Mouse (Mus musculus) midbrain, embryonic 11.5 days (tissue): Measurements from ENCODE around the gene Ehbp1. TPM values are rescaled to one million over a fixed set of nuclear protein-coding genes. Genes with fewer than 3 reads are reported as not detected.

ENCODE experiments used
- ATAC-seq: fragments of 200-750 bp; cut with Nextera tagmentation; 2 replicates; pipeline ENCODE4 v1.8.0; 2017; ENCODE audit warnings: moderate TSS enrichment, moderate library complexity; ENCODE audit not compliant: low FRiP score
- DNase-seq: peaks from one replicate; pipeline ENCODE4 v3.0.0; 2015; ENCODE audit warnings: low spot score; ENCODE audit errors: missing footprints
- H3K27ac ChIP-seq: fragments of 300-500 bp; sonication (generic); 2 replicates; pipeline ENCODE4 v1.5.1; 2014; ENCODE audit warnings: low read depth, low read length
- H3K27me3 ChIP-seq: fragments of 300-500 bp; sonication (generic); 2 replicates; pipeline ENCODE4 v1.6.1; 2014; ENCODE audit warnings: mild to moderate bottlenecking, low read length, moderate library complexity, mixed read lengths; ENCODE audit not compliant: control insufficient read depth, insufficient read depth
- H3K36me3 ChIP-seq: fragments of 300-500 bp; sonication (generic); 2 replicates; pipeline ENCODE4 v1.6.1; 2014; ENCODE audit warnings: mild to moderate bottlenecking, low read length, moderate library complexity, mixed read lengths; ENCODE audit not compliant: control insufficient read depth, insufficient read depth
- H3K4me1 ChIP-seq: fragments of 300-500 bp; sonication (generic); 2 replicates; pipeline ENCODE4 v1.6.1; 2014; ENCODE audit warnings: low read length; ENCODE audit not compliant: control insufficient read depth, insufficient read depth
- H3K4me2 ChIP-seq: fragments of 300-500 bp; sonication (generic); 2 replicates; pipeline ENCODE4 v1.6.1; 2014; ENCODE audit warnings: mild to moderate bottlenecking, moderate library complexity
- H3K4me3 ChIP-seq: fragments of 300-500 bp; sonication (generic); 2 replicates; pipeline ENCODE4 v1.5.1; 2014; ENCODE audit warnings: low read depth, low read length
- H3K9ac ChIP-seq: fragments of 300-500 bp; sonication (generic); 2 replicates; pipeline ENCODE4 v1.6.1; 2014; ENCODE audit warnings: low read length
- H3K9me3 ChIP-seq: fragments of 300-500 bp; sonication (generic); 2 replicates; pipeline ENCODE4 v1.6.1; 2016; ENCODE audit warnings: low read length; ENCODE audit not compliant: control insufficient read depth
- WGBS: fragments of 180-500 bp; shearing (Covaris S2); extraction: QIAGEN DNeasy Blood & Tissue Kit; methylation state at CpG from one replicate; pipeline ENCODE4 v1.1.7; 2014; 5-methylcytosine and 5-hydroxymethylcytosine counted together
- polyA plus RNA-seq: library from polyadenylated mRNA; unstranded; fragments of >200 nt; fragmentation: Nextera tagmentation; extraction: Ambion mirVana; gene quantifications from 2 replicates; pipeline ENCODE4 v1.2.1, GENCODE M21; 2014

Ehbp1 gene
- polyA plus RNA-seq, 1 experiment from 2014 or later = 17.1 TPM

DNA sequence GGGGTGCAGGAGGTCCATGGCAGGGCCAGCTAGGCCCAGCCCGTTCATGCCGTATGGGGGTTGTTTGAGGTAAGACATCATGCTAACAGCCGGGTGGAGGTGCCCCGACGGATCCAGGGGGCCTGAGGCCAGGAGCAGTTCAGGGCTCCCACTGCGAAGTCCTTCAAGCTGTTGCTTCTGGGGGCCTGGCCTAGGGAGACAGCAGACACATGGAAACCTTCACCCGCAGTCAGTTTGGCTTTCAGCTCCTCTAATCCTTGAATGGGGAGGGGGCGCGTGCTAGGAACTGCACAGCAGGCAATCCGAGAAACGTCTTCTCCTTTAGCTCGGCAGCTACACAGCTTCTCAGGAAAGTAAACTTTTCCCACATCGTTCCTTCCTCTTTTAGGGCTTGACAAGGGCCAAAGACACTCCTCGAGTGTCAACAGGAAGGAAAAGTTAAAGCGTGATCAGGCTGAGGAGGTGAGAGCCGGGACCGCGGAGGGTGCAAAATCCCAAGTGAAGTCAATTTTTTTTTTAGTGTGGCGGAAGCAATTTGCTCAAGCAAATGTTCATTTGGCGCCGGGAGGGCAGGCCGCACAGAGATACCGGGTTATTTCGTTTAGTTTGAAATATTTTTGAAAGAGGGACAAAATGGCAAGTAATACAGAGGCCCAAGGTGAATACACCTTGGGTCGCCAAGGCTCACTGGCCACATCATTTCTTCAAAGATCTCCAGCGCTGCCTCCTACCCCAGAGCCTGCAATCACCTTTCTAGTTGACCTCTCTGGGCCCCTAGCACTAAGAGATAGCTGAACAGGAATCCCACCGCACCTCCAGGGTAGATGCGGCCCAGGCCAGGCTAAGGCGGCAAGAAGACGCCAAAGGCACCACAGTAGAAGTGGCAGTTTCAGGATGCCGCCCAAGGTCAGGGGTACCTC lies 342.4 kb downstream of the Ehbp1 start:
- ATAC-seq (no peak), DNase-seq (peak; percentile 97)
- H3K27ac ChIP-seq = peak overlapping the region; percentile 96
- H3K36me3 ChIP-seq = peaks cover 6% of the 10 kb centered on the region; the same call in 1 of the 2 replicates
- peak overlapping the region; percentile 97 for H3K9ac ChIP-seq
- no peaks in the 10 kb centered on the region for H3K27me3 ChIP-seq
- H3K4me2 ChIP-seq = peak overlapping the region; percentile 81
- peaks cover 26% of the 10 kb centered on the region for H3K4me1 ChIP-seq
- under 1% methylated on average over 31 of the region's 31 CpGs for WGBS
- peak overlapping the region; percentile 89 for H3K4me3 ChIP-seq
- H3K9me3 ChIP-seq = no peaks in the 10 kb centered on the region

DNA sequence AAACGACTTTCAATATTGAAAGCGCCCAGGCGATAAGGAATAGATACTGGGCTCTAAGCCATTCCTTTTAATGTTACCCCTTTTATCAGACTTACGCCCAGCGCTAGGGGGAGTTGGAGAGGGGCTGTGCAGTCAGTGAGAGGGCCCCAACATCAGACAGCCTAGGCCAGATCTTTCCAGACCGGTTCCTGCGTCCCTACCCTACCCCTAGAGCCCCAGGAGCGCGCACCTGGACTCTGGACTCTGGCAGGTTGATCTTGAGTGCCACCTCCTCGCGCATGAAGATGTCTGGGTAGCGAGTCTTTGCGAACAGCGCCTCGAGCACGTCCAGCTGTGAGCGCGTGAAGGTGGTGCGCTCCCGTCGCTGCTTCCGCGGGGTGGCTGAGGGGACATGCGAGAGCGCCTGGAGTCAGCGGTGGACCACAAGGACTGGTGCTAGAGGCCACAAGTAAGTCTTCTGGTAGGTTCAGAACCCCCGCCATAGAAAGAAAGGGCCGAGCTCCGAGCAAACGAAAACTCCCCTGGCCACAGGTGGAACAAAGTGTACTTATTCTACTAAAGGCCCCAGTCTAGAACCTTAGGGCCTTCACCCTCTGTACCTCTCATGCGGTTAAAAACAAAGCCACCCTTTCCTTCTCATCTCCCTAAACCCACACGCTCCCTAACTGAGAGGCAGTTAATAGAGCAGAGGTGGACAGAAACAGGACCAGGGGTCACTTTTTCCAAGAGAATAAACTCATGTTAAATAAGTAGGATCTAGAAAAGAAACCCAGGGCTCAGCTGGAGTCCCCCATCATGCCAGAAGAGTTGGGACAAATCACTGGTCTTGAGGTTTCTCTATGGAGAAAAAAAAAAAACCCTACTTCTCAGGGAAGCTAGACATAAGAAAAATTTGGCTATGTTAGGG lies 343.7 kb downstream of the Ehbp1 start:
- ATAC-seq (no peak), DNase-seq (peak; percentile 96)
- Histone ChIP-seq H3K4me3 (peak overlapping the region; percentile 89), H3K27ac (peak overlapping the region; percentile 86), H3K9me3 (no peaks in the 10 kb centered on the region), H3K27me3 (peaks cover 3% of the 10 kb centered on the region; the same call in 1 of the 2 replicates), H3K36me3 (peaks cover 6% of the 10 kb centered on the region; the same call in 1 of the 2 replicates), H3K4me2 (peak overlapping the region; percentile 81), H3K4me1 (peaks cover 30% of the 10 kb centered on the region), H3K9ac (peak overlapping the region; percentile 97)
- WGBS = 4% methylated on average over 32 of the region's 32 CpGs

DNA sequence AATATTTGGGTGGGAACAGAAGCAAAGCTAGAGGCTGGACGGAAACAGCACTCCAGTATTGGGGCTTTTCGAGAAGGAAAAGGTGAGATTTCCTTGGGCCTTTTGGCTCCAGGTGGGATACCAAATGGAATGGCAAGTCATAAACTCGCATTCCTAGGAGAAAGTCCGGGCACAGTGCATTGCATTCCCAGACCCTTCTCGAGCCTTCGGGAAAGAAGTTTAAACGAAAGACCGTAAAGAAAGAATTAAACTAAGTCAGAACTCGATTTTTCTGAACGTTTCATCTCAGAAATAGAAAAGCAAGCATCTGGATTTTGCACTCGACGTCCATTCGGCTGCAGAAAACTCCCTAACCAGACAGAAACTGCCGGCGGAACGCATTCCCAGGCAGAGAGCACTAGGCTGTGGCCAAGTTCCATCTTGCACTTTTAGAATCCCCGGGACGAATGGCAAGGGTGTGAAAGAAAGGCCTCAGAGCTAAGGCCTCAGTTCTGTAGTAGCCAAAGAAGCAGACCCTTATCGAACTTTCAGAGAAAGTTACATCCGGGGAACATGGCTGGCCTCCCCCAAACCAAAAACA lies 344.4 kb downstream of the Ehbp1 start:
- WGBS = 1% methylated on average over 20 of the region's 20 CpGs
- peaks cover 36% of the 10 kb centered on the region for H3K4me1 ChIP-seq
- H3K9me3 ChIP-seq = no peaks in the 10 kb centered on the region
- H3K27me3 ChIP-seq = peaks cover 7% of the 10 kb centered on the region
- no peak for ATAC-seq
- H3K27ac ChIP-seq = peak overlapping the region; percentile 86
- H3K36me3 ChIP-seq = peaks cover 6% of the 10 kb centered on the region; the same call in 1 of the 2 replicates
- peak overlapping the region; percentile 81 for H3K4me2 ChIP-seq
- H3K4me3 ChIP-seq = peak overlapping the region; percentile 89
- H3K9ac ChIP-seq = peak overlapping the region; percentile 97
- DNase-seq = peak; percentile 98

DNA sequence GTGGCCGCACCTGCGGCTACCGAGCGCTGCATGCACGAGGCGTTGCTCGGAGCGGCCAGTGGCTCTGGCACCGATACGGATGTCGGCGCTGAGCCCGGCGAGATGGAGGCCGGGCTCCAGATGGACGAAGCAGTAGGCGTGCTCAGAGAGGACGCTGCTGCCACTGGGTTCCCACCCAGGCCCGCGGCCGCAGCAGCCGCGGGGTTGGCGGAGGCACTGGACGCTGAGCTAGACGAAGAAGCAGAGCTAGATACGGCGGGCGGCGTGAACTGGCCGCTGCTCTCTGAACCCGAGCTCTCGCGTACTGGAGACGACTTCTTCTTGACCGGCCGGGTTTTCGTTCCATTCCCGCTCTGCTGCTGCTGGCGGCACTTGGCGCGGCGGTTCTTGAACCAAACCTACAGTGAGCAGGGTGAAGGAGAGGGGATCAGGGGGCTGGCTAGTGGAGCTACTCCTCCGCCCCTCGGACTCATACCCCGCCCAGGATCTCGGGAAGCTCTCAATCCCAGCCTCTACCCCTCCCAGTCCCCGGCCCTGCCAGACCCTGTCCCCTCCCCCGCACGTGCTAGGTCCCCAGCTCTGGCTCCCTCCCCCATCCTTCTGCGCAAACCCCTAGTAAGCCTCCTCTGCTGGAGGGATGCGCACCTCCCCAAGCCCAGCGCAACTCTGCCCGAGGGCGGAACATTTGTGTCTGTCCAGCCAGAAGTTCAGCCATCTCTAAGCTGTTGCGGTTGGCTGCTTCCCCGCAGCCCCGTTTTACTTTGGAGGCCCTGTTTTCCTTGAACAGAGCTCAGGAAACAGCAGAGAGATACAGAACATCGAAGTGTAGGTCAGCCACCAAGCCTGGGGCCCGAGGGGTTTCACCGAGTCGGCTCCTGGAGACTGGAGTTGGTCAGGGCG lies 345.2 kb downstream of the Ehbp1 start:
- peak overlapping the region; percentile 97 for H3K9ac ChIP-seq
- peaks cover 37% of the 10 kb centered on the region for H3K4me1 ChIP-seq
- peak overlapping the region; percentile 86 for H3K27ac ChIP-seq
- no peaks in the 10 kb centered on the region for H3K9me3 ChIP-seq
- ATAC-seq (peak; percentile 72), DNase-seq (peak; percentile 98)
- peaks cover 6% of the 10 kb centered on the region; the same call in 1 of the 2 replicates for H3K36me3 ChIP-seq
- H3K27me3 ChIP-seq = peaks cover 8% of the 10 kb centered on the region
- H3K4me2 ChIP-seq = peak overlapping the region; percentile 81
- peak overlapping the region; percentile 89 for H3K4me3 ChIP-seq
- WGBS = under 1% methylated on average over 58 of the region's 63 CpGs

DNA sequence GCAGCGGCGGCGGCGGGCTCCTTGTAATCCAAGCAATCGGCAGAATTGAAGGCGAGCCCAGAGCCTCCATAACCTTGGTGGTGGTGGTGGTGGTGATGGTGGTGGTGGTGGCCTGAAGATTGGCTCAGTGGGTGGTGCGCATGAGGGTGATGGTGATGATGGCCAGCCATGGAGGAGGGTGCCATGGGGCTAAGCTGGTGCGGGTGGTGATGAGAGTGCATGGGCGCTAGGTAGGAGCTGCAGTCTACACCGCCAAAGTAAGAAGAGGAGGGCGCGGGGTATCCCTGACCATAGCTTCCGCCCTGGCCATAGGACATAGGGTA lies 345.8 kb downstream of the Ehbp1 start:
- no peak for DNase-seq
- Histone ChIP-seq H3K9ac (peak overlapping the region; percentile 97), H3K27ac (peak overlapping the region; percentile 86), H3K27me3 (peaks cover 8% of the 10 kb centered on the region), H3K4me3 (peak overlapping the region; percentile 89), H3K4me1 (peaks cover 37% of the 10 kb centered on the region), H3K4me2 (peak overlapping the region; percentile 81), H3K9me3 (no peaks in the 10 kb centered on the region), H3K36me3 (peaks cover 6% of the 10 kb centered on the region; the same call in 1 of the 2 replicates)
- ATAC-seq = no peak
- 10% methylated on average over 13 of the region's 13 CpGs for WGBS

DNA sequence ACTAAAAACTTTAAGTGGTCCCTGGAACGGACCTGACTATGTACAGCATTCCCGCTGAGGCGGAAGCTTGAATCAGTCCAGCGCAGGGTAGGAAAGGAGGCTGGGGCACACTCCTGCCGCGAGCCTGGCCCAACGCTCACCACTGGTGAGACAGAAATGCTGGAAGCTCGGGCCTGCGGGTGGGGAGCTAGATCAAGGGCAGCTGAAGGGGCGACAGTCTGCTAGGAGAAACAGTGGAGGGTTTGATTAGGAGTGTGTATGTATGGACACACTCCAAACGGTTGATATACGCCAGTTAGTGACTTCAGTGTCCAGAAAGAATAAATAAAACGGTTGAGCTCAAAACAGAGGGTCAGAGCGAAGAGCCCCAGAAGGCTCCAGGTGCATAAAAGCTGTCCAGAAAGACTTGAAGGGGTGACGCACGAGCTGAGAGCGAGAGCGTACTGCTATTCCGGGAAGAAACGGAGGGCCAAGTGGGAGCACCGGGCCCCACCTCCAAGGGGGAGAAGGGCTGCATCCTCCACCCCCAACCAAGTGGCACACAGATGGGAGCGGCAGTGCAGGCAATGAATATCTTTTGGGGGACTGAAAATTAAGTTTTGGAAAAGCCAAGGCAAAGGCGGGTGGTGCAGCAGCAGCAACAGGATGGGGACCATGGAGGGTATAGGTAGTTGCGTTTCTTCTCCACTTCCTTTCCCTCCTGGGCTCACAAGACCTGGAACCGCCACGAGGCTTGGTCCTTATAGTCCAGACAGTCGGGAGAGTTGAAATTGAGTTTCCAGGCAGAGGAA lies 346.4 kb downstream of the Ehbp1 start:
- peaks cover 8% of the 10 kb centered on the region for H3K27me3 ChIP-seq
- DNase-seq (peak; percentile 97), ATAC-seq (no peak)
- peak overlapping the region; percentile 81 for H3K4me2 ChIP-seq
- H3K9ac ChIP-seq = peak overlapping the region; percentile 97
- WGBS = 11% methylated on average over 27 of the region's 27 CpGs
- peaks cover 6% of the 10 kb centered on the region; the same call in 1 of the 2 replicates for H3K36me3 ChIP-seq
- peak overlapping the region; percentile 89 for H3K4me3 ChIP-seq
- no peaks in the 10 kb centered on the region for H3K9me3 ChIP-seq
- H3K27ac ChIP-seq = peak overlapping the region; percentile 86
- H3K4me1 ChIP-seq = peaks cover 37% of the 10 kb centered on the region

DNA sequence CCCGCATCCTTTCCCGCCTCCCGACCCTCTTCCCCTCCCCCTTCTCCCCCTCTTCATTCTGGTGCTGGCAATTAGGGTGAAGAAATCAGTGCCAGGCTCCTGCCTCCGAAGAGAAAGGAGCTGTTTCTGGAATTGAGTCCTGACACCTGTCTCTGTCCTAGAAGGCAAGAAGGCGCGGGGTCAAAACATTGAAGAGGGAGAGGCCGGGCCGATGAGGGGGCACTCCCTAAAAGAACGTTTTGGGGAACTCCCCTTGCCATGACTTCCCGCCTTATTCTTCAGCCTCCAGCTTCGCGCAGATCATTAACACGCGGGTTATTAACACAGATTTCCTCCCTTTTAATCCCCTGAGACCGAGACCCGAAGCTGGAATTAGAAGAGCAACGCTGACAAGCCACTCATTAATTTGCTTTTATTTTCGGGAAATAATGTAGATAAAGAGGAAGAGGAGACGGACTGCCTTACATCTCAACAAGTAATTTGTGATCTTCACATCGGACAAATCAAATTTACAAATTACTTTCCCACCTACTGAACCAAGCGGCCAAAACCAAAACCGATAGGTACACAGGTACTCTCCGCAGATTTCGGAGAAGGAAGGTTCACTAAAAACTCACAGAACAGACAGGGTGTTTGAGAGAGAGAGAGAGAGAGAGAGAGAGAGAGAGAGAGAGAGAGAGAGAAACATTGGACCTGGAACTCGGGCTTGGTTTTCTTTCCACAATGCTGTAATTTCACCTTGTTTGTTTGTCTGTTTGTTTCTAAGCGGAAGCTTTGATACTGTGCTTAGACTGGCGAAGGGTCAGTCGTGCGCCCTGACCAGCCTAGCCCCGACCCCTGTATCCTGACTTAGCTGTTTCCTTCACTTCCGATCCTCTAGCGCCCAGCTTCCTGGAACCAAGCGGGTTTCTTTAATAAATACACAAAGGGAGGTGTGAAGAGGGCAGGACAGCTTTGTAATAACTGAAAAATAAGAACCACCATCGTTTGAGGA lies 347.4 kb downstream of the Ehbp1 start:
- peak overlapping the region; percentile 97 for H3K9ac ChIP-seq
- H3K4me1 ChIP-seq = peaks cover 37% of the 10 kb centered on the region
- ATAC-seq = no peak

More for the DNA sequence above, 347.4 kb downstream of the Ehbp1 start:
- Histone ChIP-seq H3K27me3 (peaks cover 8% of the 10 kb centered on the region), H3K4me2 (peak overlapping the region; percentile 81), H3K4me3 (peak overlapping the region; percentile 89), H3K36me3 (peaks cover 6% of the 10 kb centered on the region; the same call in 1 of the 2 replicates), H3K27ac (peak overlapping the region; percentile 86), H3K9me3 (no peaks in the 10 kb centered on the region)
- DNase-seq = peak; percentile 97
- 4% methylated on average over 34 of the region's 34 CpGs for WGBS
